Mouse (Mus musculus) testis, adult 2 months (tissue): ENCODE measurements around the gene Hist2h3c1. TPM values are rescaled to one million over a fixed set of nuclear protein-coding genes. Genes with fewer than 3 reads are reported as not detected.
"Not testable (repeated sequence)": the region's sequence is repeated elsewhere in the genome, so short reads cannot be mapped to it uniquely, and the experiment has no call there.

ENCODE experiments used
- H3K27ac ChIP-seq: fragments of 200-500 bp; 2 replicates; pipeline ENCODE4 v1.5.1; 2012; ENCODE audit warnings: low read depth, low read length; ENCODE audit not compliant: control insufficient read depth, insufficient read depth
- H3K27me3 ChIP-seq: fragments of 200-500 bp; 2 replicates; pipeline ENCODE4 v1.6.1; 2012; ENCODE audit warnings: mild to moderate bottlenecking, low read length, moderate library complexity; ENCODE audit not compliant: control insufficient read depth, insufficient read depth
- H3K36me3 ChIP-seq: fragments of 200-500 bp; 2 replicates; pipeline ENCODE4 v1.6.1; 2012; ENCODE audit warnings: mild to moderate bottlenecking, low read length; ENCODE audit not compliant: control insufficient read depth, insufficient read depth
- H3K4me1 ChIP-seq: fragments of 200-500 bp; 2 replicates; pipeline ENCODE4 v1.6.1; 2012; ENCODE audit warnings: low read length; ENCODE audit not compliant: control insufficient read depth, insufficient read depth
- H3K4me3 ChIP-seq: fragments of 200-500 bp; 2 replicates; pipeline ENCODE4 v1.5.1; 2012; ENCODE audit warnings: low read depth, mild to moderate bottlenecking, low read length, moderate library complexity, mixed read lengths; ENCODE audit not compliant: control insufficient read depth
- CTCF ChIP-seq: fragments of 200-500 bp; IDR thresholded peaks from 2 replicates; pipeline ENCODE4 v1.5.1; 2012; ENCODE audit warnings: low read depth, mild to moderate bottlenecking, inconsistent platforms, low read length, moderate library complexity; ENCODE audit not compliant: control insufficient read depth, insufficient read depth, insufficient replicate concordance
- POLR2A ChIP-seq: fragments of 200-500 bp; IDR thresholded peaks from 2 replicates; pipeline ENCODE4 v1.6.1; 2012; ENCODE audit warnings: low read depth, mild to moderate bottlenecking, inconsistent platforms, low read length, moderate library complexity; ENCODE audit not compliant: control insufficient read depth
- polyA plus RNA-seq: library from polyadenylated mRNA; depleted of rRNA; stranded (reverse); fragments of >200 nt; gene quantifications from 2 replicates; pipeline ENCODE4 v1.2.3, GENCODE M21; 2012

Gene Hist2h3c1
- polyA plus RNA-seq, 1 experiment, result not detected

- peak; percentile 59; the same call in 1 of the 2 replicates for TF ChIP-seq POLR2A
- no peak for TF ChIP-seq CTCF
- Histone ChIP-seq H3K4me3 (peak within 1 kb of the TSS; percentile 86), H3K27me3 (no peaks in the 10 kb centered on the region), H3K36me3 (no peaks in the 10 kb centered on the region), H3K4me1 (peaks cover 2% of the 10 kb centered on the region), H3K27ac (peak within 1 kb of the TSS; percentile 83)
Measured at GRCm38 (mm10) chr3:96219661-96220130, 26.8 kb upstream of the Hist2h3c1 start, which contains the start of the genes Bola1 and Hist2h2ab. Bola1 (minus strand) TSS chr3:96219709. Hist2h2ab (plus strand) TSS chr3:96219865.

GRCm38 (mm10) chr3:96220131-96220764 is 26.2 kb upstream of the Hist2h3c1 start:
- H3K27ac ChIP-seq, result peak overlapping the region; percentile 83
- not testable (repeated sequence) for H3K27me3 ChIP-seq, H3K36me3 ChIP-seq, H3K4me1 ChIP-seq
- TF ChIP-seq POLR2A, result peak; percentile 64
- peak overlapping the region; percentile 86 for H3K4me3 ChIP-seq

GRCm38 (mm10) chr3:96220765-96221639 is 25.5 kb upstream of the Hist2h3c1 start, which contains the start of the genes Hist2h2ac and Hist2h2be:
Hist2h2ac (minus strand) TSS chr3:96220880.
Hist2h2be (plus strand) TSS chr3:96221119.
- H3K4me3 ChIP-seq, result peak within 1 kb of the TSS; percentile 86
- TF ChIP-seq CTCF (no peak), POLR2A (0 out of 2 replicates have a peak, but pooled peaks have one; percentile 54)
- peak within 1 kb of the TSS; percentile 83 for H3K27ac ChIP-seq
- peaks cover 2% of the 10 kb centered on the region for H3K4me1 ChIP-seq
- no peaks in the 10 kb centered on the region for H3K27me3 ChIP-seq
- H3K36me3 ChIP-seq, result no peaks in the 10 kb centered on the region

- no peaks in the 10 kb centered on the region for H3K36me3 ChIP-seq
- H3K4me1 ChIP-seq, result peaks cover 2% of the 10 kb centered on the region
- H3K27ac ChIP-seq, result peak overlapping the region; percentile 83; the same call in 1 of the 2 replicates
- TF ChIP-seq CTCF, result no peak
- no peak for TF ChIP-seq POLR2A
- H3K4me3 ChIP-seq, result peak overlapping the region; percentile 86
- no peaks in the 10 kb centered on the region for H3K27me3 ChIP-seq
Measured at GRCm38 (mm10) chr3:96221640-96222038, 24.8 kb upstream of the Hist2h3c1 start.

- H3K4me3 ChIP-seq, result peak overlapping the region; percentile 14; the same call in 1 of the 2 replicates
- H3K4me1 ChIP-seq, result peaks cover 2% of the 10 kb centered on the region
- H3K27ac ChIP-seq, result no peak overlapping the region
Measured at GRCm38 (mm10) chr3:96222774-96223173, 23.7 kb upstream of the Hist2h3c1 start.

GRCm38 (mm10) chr3:96225421-96225820 is 21.1 kb upstream of the Hist2h3c1 start:
- no peaks in the 10 kb centered on the region for H3K36me3 ChIP-seq
- H3K27ac ChIP-seq, result no peak overlapping the region
- H3K4me1 ChIP-seq, result no peaks in the 10 kb centered on the region; the same call in 1 of the 2 replicates
- no peaks in the 10 kb centered on the region for H3K27me3 ChIP-seq
- TF ChIP-seq POLR2A, result no peak
- no peak overlapping the region for H3K4me3 ChIP-seq

More at GRCm38 (mm10) chr3:96222774-96223173, 23.7 kb upstream of the Hist2h3c1 start:
- Histone ChIP-seq H3K27me3 (no peaks in the 10 kb centered on the region), H3K36me3 (no peaks in the 10 kb centered on the region)
- TF ChIP-seq POLR2A (no peak), CTCF (no peak)
